Mouse (Mus musculus) CH12F3 (cell line): ENCODE measurements around the gene Adpgk.
"Not testable (repeated sequence)": the region's sequence is repeated elsewhere in the genome, so short reads cannot be mapped to it uniquely, and the experiment has no call there.

ENCODE experiments used
- in situ Hi-C: fragments of 300-500 bp; cut with MboI; formaldehyde crosslinking; loops from 2 replicates; pipeline ENCODE4 v1.14.3; 2020; ENCODE audit warnings: low sequenced_read_pairs

The Adpgk gene

GRCm38 (mm10) chr9:59288685-59289410 lies 2.5 kb upstream of the Adpgk start:
- in situ Hi-C loops, result loop anchor here (10.0 kb wide), 1 partner anchor 274 kb away; no protein-coding TSS in a partner anchor

GRCm38 (mm10) chr9:59289529-59290115 lies 1.7 kb upstream of the Adpgk start:
- in situ Hi-C loops, result loop anchor here (10.0 kb wide), 1 partner anchor 275 kb away; no protein-coding TSS in a partner anchor

- in situ Hi-C loops, result no loop called here
Measured at GRCm38 (mm10) chr9:59291688-59292492, 532 bp downstream of the Adpgk start.

GRCm38 (mm10) chr9:59292493-59292875 lies 1.1 kb downstream of the Adpgk start:
- in situ Hi-C loops, result no loop called here

- in situ Hi-C loops, result no loop called here
Measured at GRCm38 (mm10) chr9:59296419-59296818, 5.1 kb downstream of the Adpgk start.

GRCm38 (mm10) chr9:59307890-59308289 lies 16.5 kb downstream of the Adpgk start:
- in situ Hi-C loops, result no loop called here

GRCm38 (mm10) chr9:59310582-59311283 lies 19.4 kb downstream of the Adpgk start:
- in situ Hi-C loops, result no loop called here

GRCm38 (mm10) chr9:59311284-59311670 lies 19.9 kb downstream of the Adpgk start:
- in situ Hi-C loops, result no loop called here

- in situ Hi-C loops, result no loop called here
Measured at GRCm38 (mm10) chr9:59316206-59316605, 24.8 kb downstream of the Adpgk start.

- in situ Hi-C loops, result no loop called here
Measured at GRCm38 (mm10) chr9:59324351-59324750, 33.0 kb downstream of the Adpgk start.

- in situ Hi-C loops, result no loop called here
Measured at GRCm38 (mm10) chr9:59330055-59330454, 38.7 kb downstream of the Adpgk start.

GRCm38 (mm10) chr9:59336539-59336938 lies 45.2 kb downstream of the Adpgk start:
- in situ Hi-C loops, result no loop called here

GRCm38 (mm10) chr9:59337889-59338288 lies 46.5 kb downstream of the Adpgk start:
- in situ Hi-C loops, result no loop called here

- in situ Hi-C loops, result no loop called here
Measured at GRCm38 (mm10) chr9:59338411-59338810, 47.1 kb downstream of the Adpgk start.

- in situ Hi-C loops, result no loop called here
Measured at GRCm38 (mm10) chr9:59339107-59339506, 47.7 kb downstream of the Adpgk start.

- in situ Hi-C loops, result no loop called here
Measured at GRCm38 (mm10) chr9:59340002-59340401, 48.6 kb downstream of the Adpgk start.

- in situ Hi-C loops, result no loop called here
Measured at GRCm38 (mm10) chr9:59346176-59346575, 54.8 kb downstream of the Adpgk start.

- in situ Hi-C loops, result no loop called here
Measured at GRCm38 (mm10) chr9:59352586-59353252, 61.4 kb downstream of the Adpgk start.

- in situ Hi-C loops, result no loop called here
Measured at GRCm38 (mm10) chr9:59353253-59353639, 61.9 kb downstream of the Adpgk start, which contains the start of gene Bbs4. Bbs4 (minus strand) TSS chr9:59353508.

GRCm38 (mm10) chr9:59358041-59358440 lies 66.7 kb downstream of the Adpgk start:
- in situ Hi-C loops, result not testable (repeated sequence)
